ENCODE assay signal across 10 mouse cellular contexts in genomic region chr13:95849501-95850007, GRCm38 (mm10). TPM values are rescaled to one million over a fixed set of nuclear protein-coding genes. Genes with fewer than 3 reads are reported as not detected.
DNase-seq lines count a peak whose midpoint lies in the region; ATAC-seq lines count a peak whose summit lies in the region.
"Had no signal": no experiment of that assay in that cellular context is flagged by ENCODE, and none has a peak within 500 bp of the region (broad histone marks: within the 10 kb centered on the region; RNA-seq: fewer than 3 reads in every experiment).

No protein-coding gene starts in this region.

- H3K4me2 ChIP-seq in hindbrain, embryonic 12.5 days (replicated peaks), result no peak overlapping the region
- H3K4me2 ChIP-seq: liver, embryonic 15.5 days had no signal

- no peak overlapping the region for H3K9ac ChIP-seq in hindbrain, embryonic 12.5 days
- H3K9ac ChIP-seq: liver, embryonic 15.5 days had no signal

- ATAC-seq in hindbrain, embryonic 12.5 days (ENCODE audit: low FRiP score), result 0 out of 2 replicates have a peak, but pooled peaks have one; percentile 16

- intact Hi-C loops in left cerebral cortex, postnatal 4 days (cut with DNase I), result no loop called here
- intact Hi-C loops in heart, postnatal 14 days (cut with DNase I), result no loop called here

- WGBS in hindbrain, embryonic 12.5 days, result 57% methylated on average over 7 of the region's 7 CpGs

- H3K4me1 ChIP-seq in hindbrain, embryonic 12.5 days, result peaks cover 8% of the 10 kb centered on the region; the same call in 1 of the 2 replicates

- no peak overlapping the region for H3K27ac ChIP-seq in hindbrain, embryonic 12.5 days
- H3K27ac ChIP-seq: gastrocnemius, adult 2 months; liver, embryonic 15.5 days had no signal

- DNase-seq in cerebellum, postnatal 14 days, result peak; percentile 34 to 35
- DNase-seq in cerebellum, adult 11 months, result no peak
- DNase-seq in adrenal gland, postnatal 25 days, result peak; percentile 22
- DNase-seq in left cerebral cortex, postnatal 4 days, result peak; percentile 29
- no peak for DNase-seq in lung, postnatal 4 days
- DNase-seq in heart, postnatal 14 days, result no peak
- no peak for DNase-seq in gastrocnemius, postnatal 10 days
- DNase-seq: gastrocnemius, adult 2 months had no signal

- no peak overlapping the region for H3K4me3 ChIP-seq in hindbrain, embryonic 12.5 days
- H3K4me3 ChIP-seq: gastrocnemius, adult 2 months; liver, embryonic 15.5 days had no signal

- no peaks in the 10 kb centered on the region for H3K9me3 ChIP-seq in hindbrain, embryonic 12.5 days (replicated peaks)
- H3K9me3 ChIP-seq: liver, embryonic 15.5 days had no signal

- no peaks in the 10 kb centered on the region for H3K27me3 ChIP-seq in hindbrain, embryonic 12.5 days
- H3K27me3 ChIP-seq: liver, embryonic 15.5 days had no signal

- no peaks in the 10 kb centered on the region for H3K36me3 ChIP-seq in hindbrain, embryonic 12.5 days
- H3K36me3 ChIP-seq: liver, embryonic 15.5 days had no signal

RNA-seq across cellular contexts. Expression of gene Iqgap2, which starts 42.2 kb away (rescaled TPM):
- total RNA-seq in adrenal gland, postnatal 25 days (2021), result 147 and 157 TPM in 2 replicates
- 13.3 and 14.0 TPM in 2 replicates for polyA plus RNA-seq in hindbrain, embryonic 12.5 days (2016; fragmentation: Nextera tagmentation; extraction: Ambion mirVana)
- total RNA-seq in left cerebral cortex, postnatal 4 days (2021), result 1 to 10 TPM; 6.6 to 7.1 TPM
- total RNA-seq in heart, postnatal 14 days (2021), result 1 to 10 TPM; 3.1 to 3.3 TPM
- total RNA-seq in gastrocnemius, postnatal 10 days (2021), result 1 to 10 TPM; 3.8 to 4.9 TPM

Comparison
In these comparisons a context has a peak if more than half of its experiments do, and no peak if none do; other contexts are left out.
1. DNase-seq: peak in cerebellum, postnatal 14 days (2 of 2), adrenal gland, postnatal 25 days (single experiment) and left cerebral cortex, postnatal 4 days (single experiment); none in cerebellum, adult 11 months (single experiment), lung, postnatal 4 days (0 of 2), heart, postnatal 14 days (0 of 2) and gastrocnemius, postnatal 10 days (single experiment).
2. RNA of gene Iqgap2, which starts 42.2 kb away (total RNA-seq): 147 to 157 TPM in adrenal gland, postnatal 25 days; 6.6 to 7.1 TPM in left cerebral cortex, postnatal 4 days, 3.8 to 4.9 TPM in gastrocnemius, postnatal 10 days and 3.1 to 3.3 TPM in heart, postnatal 14 days; every median in the first group is over 10 times any median in the second.